Mouse (Mus musculus): ENCODE results near the gene H2-Q10. TPM values are rescaled to one million over a fixed set of nuclear protein-coding genes. Genes with fewer than 3 reads are reported as not detected.
"Not testable (repeated sequence)": the region's sequence is repeated elsewhere in the genome, so short reads cannot be mapped to it uniquely, and the experiment has no call there.

The H2-Q10 gene
- total RNA-seq (2021): under 1 TPM; 0.12 to 0.15 TPM
- long read RNA-seq, experiment 1: 0 reads
- long read RNA-seq, experiment 2: 0 reads

- peak within 1 kb of the TSS; percentile 37 for H3K4me3 ChIP-seq
- DNase-seq (ENCODE audit: low spot score in 2 of 2): no peak
- no peak within 1 kb of the TSS for H3K27ac ChIP-seq
- no peak for TF ChIP-seq CTCF (conservative IDR thresholded peaks at IDR 0.05)
These were observed at the start of gene H2-Q10 for GRCm38 (mm10) chr17:35469842-35470751. H2-Q10 (plus strand) TSS chr17:35470089.

DNA sequence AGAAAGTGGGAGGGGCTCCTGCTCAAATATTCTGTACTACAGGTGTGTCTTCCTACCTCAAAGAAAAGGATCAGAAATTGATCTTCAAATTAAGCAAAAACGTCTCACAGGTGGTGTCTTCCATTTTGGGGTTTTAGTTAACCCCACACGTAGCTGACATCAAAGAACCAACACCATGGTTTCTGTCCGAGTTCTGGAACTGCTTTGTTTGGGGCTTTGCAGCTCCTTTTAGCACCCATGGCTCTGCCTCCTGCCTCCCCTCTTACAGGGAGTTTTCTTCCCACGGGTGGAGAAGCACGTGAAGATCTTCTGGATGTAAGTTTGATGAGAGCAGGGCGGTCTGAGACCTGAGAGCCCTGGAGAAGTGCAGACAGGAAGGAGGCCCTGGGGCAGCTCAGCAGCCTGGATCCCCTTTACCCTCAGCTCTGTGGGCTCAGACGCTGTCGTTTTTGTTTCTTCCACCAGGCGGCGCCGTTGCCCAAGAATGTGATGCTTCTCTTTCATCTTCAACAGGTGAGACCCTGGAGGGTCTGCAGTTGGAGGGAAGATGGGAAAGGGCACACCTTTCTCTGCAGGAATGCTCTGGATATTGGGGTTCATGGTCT, 49.6 kb upstream of the H2-Q10 start:
- not testable (repeated sequence) for H3K27ac ChIP-seq; H3K4me3 ChIP-seq; DNase-seq (ENCODE audit: low spot score in 2 of 2)
- peak; percentile 85 for TF ChIP-seq CTCF (conservative IDR thresholded peaks at IDR 0.05)

DNA sequence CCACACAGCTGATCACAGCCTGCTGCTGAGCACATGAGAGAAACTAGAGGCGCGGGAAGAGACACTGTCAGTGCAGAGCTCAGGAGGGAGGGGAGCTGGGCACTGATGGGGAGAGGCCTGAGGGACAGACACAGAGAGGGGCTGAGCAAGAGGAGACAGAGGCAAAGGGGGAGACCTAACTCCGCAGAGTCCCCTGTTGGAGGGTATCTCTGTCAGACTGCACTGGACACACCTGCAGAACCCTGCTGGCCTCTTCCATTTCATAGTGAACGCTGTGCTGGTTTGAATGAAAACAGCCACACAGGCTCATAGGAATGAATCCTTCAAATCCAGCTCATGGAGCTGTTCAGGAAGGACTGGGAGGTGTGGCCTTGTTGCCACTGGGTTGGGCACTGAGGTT, 48.6 kb upstream of the H2-Q10 start:
- not testable (repeated sequence) for DNase-seq (ENCODE audit: low spot score in 2 of 2); H3K4me3 ChIP-seq; H3K27ac ChIP-seq

GRCm38 (mm10) chr17:35422360-35422759, 47.5 kb upstream of the H2-Q10 start:
- DNase-seq (ENCODE audit: low spot score in 2 of 2); H3K4me3 ChIP-seq; H3K27ac ChIP-seq: not testable (repeated sequence)

GRCm38 (mm10) chr17:35423131-35423810, 46.6 kb upstream of the H2-Q10 start:
- H3K4me3 ChIP-seq; DNase-seq (ENCODE audit: low spot score in 2 of 2); H3K27ac ChIP-seq: not testable (repeated sequence)

DNA sequence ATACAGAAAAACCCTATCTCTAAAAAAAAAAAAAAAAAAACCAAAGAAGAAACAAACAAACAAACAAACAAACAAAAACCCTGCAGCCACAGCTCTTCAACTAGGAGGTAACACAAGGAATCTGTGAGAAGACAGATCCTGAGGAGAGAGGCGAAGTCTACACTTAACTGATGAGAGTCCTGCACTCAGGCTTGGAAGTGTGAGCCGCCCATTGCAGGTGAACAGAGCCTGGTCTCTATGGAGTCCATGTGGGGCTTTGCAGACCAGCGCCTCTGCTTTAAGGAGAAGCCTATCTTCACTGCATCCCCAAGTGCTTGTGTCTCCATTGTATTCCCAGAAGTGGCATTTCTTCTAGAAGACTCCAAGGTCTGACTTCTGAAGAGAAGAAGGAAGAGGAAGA, 45.8 kb upstream of the H2-Q10 start:
- not testable (repeated sequence) for DNase-seq (ENCODE audit: low spot score in 2 of 2); H3K4me3 ChIP-seq; H3K27ac ChIP-seq

- DNase-seq (ENCODE audit: low spot score in 2 of 2); H3K27ac ChIP-seq: not testable (repeated sequence)
- H3K4me3 ChIP-seq: peak within 1 kb of the TSS; percentile 28
These were observed 45.1 kb upstream of the H2-Q10 start, which contains the start of gene H2-Q6 for GRCm38 (mm10) chr17:35424624-35425416. H2-Q6 (plus strand) TSS chr17:35424850.

DNA sequence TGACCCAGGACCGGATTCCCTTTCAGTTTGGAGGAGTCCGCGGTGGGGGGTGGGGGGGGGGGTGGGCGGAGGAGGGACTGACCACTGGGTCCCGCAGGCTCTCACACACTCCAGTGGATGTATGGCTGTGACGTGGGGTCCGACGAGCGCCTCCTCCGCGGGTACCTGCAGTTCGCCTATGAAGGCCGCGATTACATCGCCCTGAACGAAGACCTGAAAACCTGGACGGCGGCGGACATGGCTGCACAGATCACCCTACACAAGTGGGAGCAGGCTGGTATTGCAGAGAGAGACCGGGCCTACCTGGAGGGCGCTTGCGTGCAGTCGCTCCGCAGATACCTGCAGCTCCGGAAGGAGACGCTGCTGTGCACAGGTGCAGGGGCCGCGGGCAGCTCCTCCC, 44.4 kb upstream of the H2-Q10 start:
- not testable (repeated sequence) for H3K4me3 ChIP-seq; DNase-seq (ENCODE audit: low spot score in 2 of 2); H3K27ac ChIP-seq

DNA sequence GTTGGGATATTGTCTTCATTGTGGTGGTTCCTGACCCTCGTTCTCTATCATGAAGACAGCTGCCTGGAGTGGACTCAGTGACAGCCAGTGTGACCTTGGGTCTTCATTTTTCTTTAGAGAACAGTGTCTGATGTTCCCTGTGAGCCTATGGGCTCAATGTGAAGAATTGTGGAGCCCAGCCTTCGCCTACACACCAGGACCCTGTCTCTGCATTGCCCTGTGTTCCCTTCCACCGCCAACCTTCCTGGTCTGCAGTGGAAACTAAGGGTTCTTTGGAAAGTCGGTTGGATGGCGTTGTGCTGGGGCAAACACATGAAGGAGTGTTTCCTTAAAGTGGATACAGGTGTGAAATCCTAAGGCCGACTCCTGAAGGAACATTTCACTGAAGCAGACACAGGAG, 41.0 kb upstream of the H2-Q10 start:
- not testable (repeated sequence) for DNase-seq (ENCODE audit: low spot score in 2 of 2); H3K4me3 ChIP-seq; H3K27ac ChIP-seq

DNA sequence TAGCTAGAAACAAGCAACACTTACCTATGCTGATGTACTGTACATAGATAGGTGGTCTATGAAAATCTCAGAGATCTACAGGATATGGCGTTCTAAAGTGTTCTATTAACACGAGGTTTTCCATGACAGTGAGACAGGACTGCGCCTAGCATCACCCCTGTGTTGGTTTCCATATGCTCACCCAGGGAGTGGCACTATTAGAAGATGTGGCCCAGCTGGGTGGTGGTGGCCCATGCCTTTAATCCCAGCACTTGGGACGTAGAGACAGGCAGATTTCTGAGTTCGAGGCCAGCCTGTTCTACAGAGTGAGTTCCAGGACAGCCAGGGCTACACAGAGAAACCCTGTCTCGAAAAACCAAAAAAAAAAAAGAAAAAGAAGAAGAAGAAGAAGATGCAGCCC, 39.2 kb upstream of the H2-Q10 start:
- DNase-seq (ENCODE audit: low spot score in 2 of 2); H3K27ac ChIP-seq; H3K4me3 ChIP-seq: not testable (repeated sequence)

GRCm38 (mm10) chr17:35432167-35432566, 37.7 kb upstream of the H2-Q10 start:
- not testable (repeated sequence) for H3K27ac ChIP-seq; H3K4me3 ChIP-seq; DNase-seq (ENCODE audit: low spot score in 2 of 2)

- not testable (repeated sequence) for H3K4me3 ChIP-seq; DNase-seq (ENCODE audit: low spot score in 2 of 2); H3K27ac ChIP-seq
- peak; percentile 73 for TF ChIP-seq CTCF (conservative IDR thresholded peaks at IDR 0.05)
These were observed 35.1 kb upstream of the H2-Q10 start for GRCm38 (mm10) chr17:35434836-35435235.

DNA sequence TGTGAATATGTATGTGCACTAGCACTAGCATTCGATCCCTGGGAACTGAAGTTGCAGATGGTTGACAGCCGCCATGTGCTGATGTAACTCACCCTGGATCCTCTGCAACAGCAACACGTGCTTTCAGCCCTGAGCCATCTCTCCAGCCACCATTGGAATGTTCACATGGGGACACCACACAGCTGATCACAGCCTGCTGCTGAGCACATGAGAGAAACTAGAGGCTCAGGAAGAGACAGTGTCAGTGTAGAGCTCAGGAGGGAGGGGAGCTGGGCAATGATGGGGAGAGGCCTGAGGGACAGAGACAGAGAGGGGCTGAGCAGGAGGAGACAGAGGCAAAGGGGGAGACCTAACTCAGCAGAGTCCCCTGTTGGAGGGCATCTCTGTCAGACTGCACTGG, 34.3 kb upstream of the H2-Q10 start:
- DNase-seq (ENCODE audit: low spot score in 2 of 2); H3K27ac ChIP-seq; H3K4me3 ChIP-seq: not testable (repeated sequence)

DNA sequence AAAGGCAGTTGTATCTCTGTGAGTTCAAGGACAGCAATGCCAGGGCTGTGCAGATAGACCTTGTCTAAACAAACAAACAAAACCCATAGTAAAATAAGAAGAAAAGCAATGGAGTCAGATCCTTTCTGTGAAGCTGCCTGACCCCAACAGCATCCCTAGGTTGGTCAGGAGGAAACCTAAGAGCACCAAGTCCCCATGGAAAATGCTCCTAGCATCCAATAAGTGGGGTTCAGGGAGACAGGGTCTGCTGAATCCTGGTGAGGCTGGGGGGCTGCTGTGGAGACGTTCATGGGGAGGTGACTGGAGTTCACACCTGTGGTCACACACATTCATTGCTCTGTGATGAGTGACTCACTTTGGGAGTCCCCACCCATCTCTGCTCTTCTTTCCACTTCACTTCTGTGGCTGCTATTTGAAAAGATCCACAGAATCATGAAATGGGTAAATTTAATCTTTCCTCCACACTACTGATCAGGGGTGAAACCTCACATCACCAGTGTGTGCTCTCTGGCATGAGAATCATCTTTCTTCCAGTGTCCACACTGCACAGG, 32.4 kb upstream of the H2-Q10 start:
- not testable (repeated sequence) for DNase-seq (ENCODE audit: low spot score in 2 of 2); H3K27ac ChIP-seq; H3K4me3 ChIP-seq

GRCm38 (mm10) chr17:35438395-35438794, 31.5 kb upstream of the H2-Q10 start:
- not testable (repeated sequence) for H3K4me3 ChIP-seq; DNase-seq (ENCODE audit: low spot score in 2 of 2); H3K27ac ChIP-seq

DNA sequence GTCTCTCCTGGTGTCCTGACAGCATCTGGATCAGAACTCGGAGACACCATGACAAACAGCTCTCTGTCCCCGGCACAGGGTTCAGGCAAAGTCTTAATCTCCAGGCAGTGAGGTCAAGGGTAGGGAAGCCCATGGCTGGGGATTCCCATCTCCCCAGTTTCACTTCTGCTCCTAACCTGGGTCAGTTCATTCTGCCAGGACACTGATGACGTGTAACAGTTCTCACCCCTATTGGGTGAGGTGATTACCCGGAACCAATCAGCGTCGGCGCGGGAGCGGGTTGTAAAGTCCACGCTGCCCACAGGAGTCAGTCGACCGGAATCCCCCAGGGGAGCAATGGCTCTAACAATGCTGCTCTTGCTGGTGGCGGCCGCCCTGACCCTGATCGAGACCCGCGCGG, 31.0 kb upstream of the H2-Q10 start, which contains the start of gene H2-Q7:
H2-Q7 (plus strand) TSS at position 271 of the 400 bp plus-strand sequence.
- H3K27ac ChIP-seq: not testable (repeated sequence)
- H3K4me3 ChIP-seq: peak within 1 kb of the TSS; percentile 54
- peak; percentile 59 to 74 for DNase-seq (ENCODE audit: low spot score in 2 of 2)

DNA sequence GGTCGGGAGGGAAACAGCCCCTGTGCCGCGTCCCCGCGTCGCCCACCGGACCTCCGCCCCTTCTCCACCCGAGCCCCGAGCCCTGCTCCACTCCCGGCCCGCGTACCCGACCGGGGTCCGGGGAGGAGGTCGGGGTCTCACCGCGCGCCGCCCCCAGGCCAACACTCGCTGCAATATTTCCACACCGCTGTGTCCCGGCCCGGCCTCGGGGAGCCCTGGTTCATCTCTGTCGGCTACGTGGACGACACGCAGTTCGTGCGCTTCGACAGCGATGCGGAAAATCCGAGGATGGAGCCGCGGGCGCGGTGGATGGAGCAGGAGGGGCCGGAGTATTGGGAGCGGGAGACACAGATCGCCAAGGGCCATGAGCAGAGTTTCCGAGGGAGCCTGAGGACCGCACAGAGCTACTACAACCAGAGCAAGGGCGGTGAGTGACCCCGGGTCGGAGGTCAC, 30.6 kb upstream of the H2-Q10 start:
- peak overlapping the region; percentile 54 for H3K4me3 ChIP-seq
- not testable (repeated sequence) for DNase-seq (ENCODE audit: low spot score in 2 of 2); H3K27ac ChIP-seq

Measured in layer of hippocampus, adult 2 months (tissue).